Mouse (Mus musculus) Patski (cell line): ENCODE results near the gene U2af1l4. TPM values are rescaled to one million over a fixed set of nuclear protein-coding genes. Genes with fewer than 3 reads are reported as not detected.
A peak's percentile ranks its signal among the peaks of the same experiment; 100 is the strongest.

Experiments
- ATAC-seq: fragments of 100-300 bp; one replicate; pipeline ENCODE4 v1.8.0; 2021
- CTCF ChIA-PET: fragments of 350-600 bp; sonication (Branson Sonifier 250); formaldehyde crosslinking; loops from one replicate; lab custom pipeline; 2022; ENCODE audit warnings: inconsistent platforms; lab: Charles Lee
- POLR2A ChIA-PET: fragments of 350-600 bp; sonication (Branson Sonifier 250); formaldehyde crosslinking; loops from one replicate; lab custom pipeline; 2022; ENCODE audit warnings: antibody characterized with exemption, inconsistent platforms; lab: Charles Lee
- DNase-seq: peaks from one replicate; pipeline ENCODE4 v3.0.0-alpha.2; 2011; ENCODE audit warnings: low read depth, low spot score
- H3K27me3 ChIP-seq: fragments of 371-371 bp; one replicate; pipeline ENCODE4 v1.5.1; 2021
- CTCF ChIP-seq: fragments of 100-300 bp; IDR thresholded peaks from one replicate; pipeline ENCODE4 v1.5.1; 2021
- in situ Hi-C: fragments of 300-500 bp; cut with MboI; formaldehyde crosslinking; loops from 3 replicates; pipeline ENCODE4 v1.11.1; 2018; ENCODE audit warnings: low pct_unique_long_range_greater_than_20kb, mixed read lengths
- polyA plus RNA-seq: library from polyadenylated mRNA; unstranded; gene quantifications from one replicate; pipeline ENCODE4 v1.2.3, GENCODE M21; 2021

Gene U2af1l4
- polyA plus RNA-seq, 1 experiment from 2014 or later: 47.8 TPM

- H3K27me3 ChIP-seq: no peaks in the 10 kb centered on the region
- CTCF ChIA-PET: interaction anchor here (1.1 to 9.3 kb wide), 4 partner anchors 10 to 117 kb away, joined by 3 to 65 read pairs (median 8); partner anchors contain the start of gene Kmt2b
- peak; percentile 86 for TF ChIP-seq CTCF
- in situ Hi-C loops: no loop called here
- DNase-seq: no peak
- POLR2A ChIA-PET: interaction anchor here (1.8 kb wide), 1 partner anchor 20 kb away, joined by 5 read pairs; the partner anchor contains the start of gene Kmt2b
- ATAC-seq: no peak
Measured at GRCm38 (mm10) chr7:30607706-30608309, 44.7 kb downstream of the U2af1l4 start.

GRCm38 (mm10) chr7:30608476-30608875 is 45.4 kb downstream of the U2af1l4 start:
- DNase-seq (no peak), ATAC-seq (no peak)
- TF ChIP-seq CTCF: no peak
- in situ Hi-C loops: no loop called here
- H3K27me3 ChIP-seq: no peaks in the 10 kb centered on the region
- CTCF ChIA-PET: interaction anchor here (1.1 to 9.3 kb wide), 4 partner anchors 9 to 117 kb away, joined by 3 to 65 read pairs (median 8); partner anchors contain the start of gene Kmt2b
- POLR2A ChIA-PET: interaction anchor here (0.6 to 1.8 kb wide), 2 partner anchors 20 to 197 kb away, joined by 3 to 5 read pairs; partner anchors contain the start of gene Kmt2b

GRCm38 (mm10) chr7:30610043-30610442 is 46.9 kb downstream of the U2af1l4 start:
- no peak for DNase-seq
- in situ Hi-C loops: no loop called here
- CTCF ChIA-PET: no interaction called here

GRCm38 (mm10) chr7:30612654-30613402 is 49.7 kb downstream of the U2af1l4 start, which contains the start of gene Upk1a:
Gene Upk1a, minus strand, starts transcription at chr7:30612847.
- H3K27me3 ChIP-seq: no peaks in the 10 kb centered on the region
- in situ Hi-C loops: no loop called here
- ChIA-PET POLR2A (interaction anchor here (0.9 kb wide), 1 partner anchor 45 kb away, joined by 4 read pairs; no protein-coding TSS in a partner anchor), CTCF (interaction anchor here (0.9 to 4.0 kb wide), 8 partner anchors 9 to 23 kb away, joined by 3 to 31 read pairs (median 8); partner anchors contain the start of genes Cox6b1, Kmt2b and Zbtb32)
- no peak for TF ChIP-seq CTCF
- no peak for DNase-seq
- ATAC-seq: no peak

More at GRCm38 (mm10) chr7:30610043-30610442, 46.9 kb downstream of the U2af1l4 start:
- ATAC-seq: no peak
- no peak for TF ChIP-seq CTCF
- no peaks in the 10 kb centered on the region for H3K27me3 ChIP-seq
- POLR2A ChIA-PET: no interaction called here

GRCm38 (mm10) chr7:30613529-30614112 is 50.5 kb downstream of the U2af1l4 start:
- no peak for DNase-seq
- CTCF ChIA-PET: interaction anchor here (0.9 to 4.0 kb wide), 11 partner anchors 8 to 52 kb away, joined by 3 to 31 read pairs (median 5); partner anchors contain the start of genes Cox6b1, Kmt2b and Zbtb32
- in situ Hi-C loops: no loop called here
- no peaks in the 10 kb centered on the region for H3K27me3 ChIP-seq
- peak; percentile 76 for TF ChIP-seq CTCF
- ATAC-seq: no peak
- POLR2A ChIA-PET: interaction anchor here (0.9 to 2.4 kb wide), 2 partner anchors 24 to 45 kb away, joined by 4 to 10 read pairs; partner anchors contain the start of gene Kmt2b

GRCm38 (mm10) chr7:30614454-30614853 is 51.4 kb downstream of the U2af1l4 start:
- peak; percentile 60 for TF ChIP-seq CTCF

More at GRCm38 (mm10) chr7:30614454-30614853, 51.4 kb downstream of the U2af1l4 start:
- ChIA-PET POLR2A (interaction anchor here (2.4 to 2.6 kb wide), 2 partner anchors 22 to 25 kb away, joined by 10 read pairs; partner anchors contain the start of gene Kmt2b), CTCF (interaction anchor here (0.9 to 4.0 kb wide), 8 partner anchors 9 to 51 kb away, joined by 3 to 31 read pairs (median 8); partner anchors contain the start of genes Cox6b1, Kmt2b and Zbtb32)
- in situ Hi-C loops: no loop called here
- H3K27me3 ChIP-seq: no peaks in the 10 kb centered on the region
- ATAC-seq: no peak
- DNase-seq: no peak

Other genes with a start within 250 kb of the U2af1l4 start
- gene Syne4, start 248.5 kb upstream of the U2af1l4 start, polyA plus RNA-seq: 2.6 TPM
- 3.3 TPM for gene E130208F15Rik, start 241.6 kb upstream of the U2af1l4 start, polyA plus RNA-seq
- gene Sdhaf1, start 239.4 kb upstream of the U2af1l4 start, polyA plus RNA-seq: 6.4 TPM
- 21.9 TPM for gene Lrfn3, start 200.5 kb upstream of the U2af1l4 start, polyA plus RNA-seq
- gene Tyrobp, start 149.5 kb upstream of the U2af1l4 start, polyA plus RNA-seq: not detected
- not detected for gene Hcst, start 143.4 kb upstream of the U2af1l4 start, polyA plus RNA-seq
- gene Nfkbid, start 141.6 kb upstream of the U2af1l4 start, polyA plus RNA-seq: 0.86 TPM
- gene Aplp1, start 117.8 kb upstream of the U2af1l4 start, polyA plus RNA-seq: 104 TPM
- gene Kirrel2, start 105.6 kb upstream of the U2af1l4 start, polyA plus RNA-seq: not detected
- not detected for gene Nphs1, start 105.0 kb upstream of the U2af1l4 start, polyA plus RNA-seq
- gene Prodh2, start 69.7 kb upstream of the U2af1l4 start, polyA plus RNA-seq: 0.05 TPM
- 5.4 TPM for gene Arhgap33, start 28.2 kb upstream of the U2af1l4 start, polyA plus RNA-seq
- gene Hspb6, start 11.1 kb upstream of the U2af1l4 start, polyA plus RNA-seq: 29.8 TPM
- gene Proser3, start 11.0 kb upstream of the U2af1l4 start, polyA plus RNA-seq: 19.5 TPM
- gene Lin37, start 3.5 kb upstream of the U2af1l4 start, polyA plus RNA-seq: 36.4 TPM
- 3.6 TPM for gene Gm49396, start within 50 bp of the U2af1l4 start, polyA plus RNA-seq
- gene Psenen, start 326 bp downstream of the U2af1l4 start, polyA plus RNA-seq: 104 TPM
- 1.0 TPM for gene Igflr1, start 2.1 kb downstream of the U2af1l4 start, polyA plus RNA-seq
- 40.7 TPM for gene Kmt2b, start 25.4 kb downstream of the U2af1l4 start, polyA plus RNA-seq
- 1.9 TPM for gene Zbtb32, start 35.6 kb downstream of the U2af1l4 start, polyA plus RNA-seq
- 0.47 TPM for gene Upk1a, start 49.5 kb downstream of the U2af1l4 start, polyA plus RNA-seq
- 1,119 TPM for gene Cox6b1, start 62.9 kb downstream of the U2af1l4 start, polyA plus RNA-seq
- not detected for gene Etv2, start 72.6 kb downstream of the U2af1l4 start, polyA plus RNA-seq
- gene Rbm42, start 87.0 kb downstream of the U2af1l4 start, polyA plus RNA-seq: 92.6 TPM
- 13.3 TPM for gene Haus5, start 101.7 kb downstream of the U2af1l4 start, polyA plus RNA-seq
- gene Pmis2, start 108.3 kb downstream of the U2af1l4 start, polyA plus RNA-seq: not detected
- gene 2200002J24Rik, start 135.6 kb downstream of the U2af1l4 start, polyA plus RNA-seq: 0.13 TPM
- gene Atp4a, start 148.9 kb downstream of the U2af1l4 start, polyA plus RNA-seq: not detected
- 177 TPM for gene Tmem147, start 166.2 kb downstream of the U2af1l4 start, polyA plus RNA-seq
- 0.46 TPM for gene Gapdhs, start 180.4 kb downstream of the U2af1l4 start, polyA plus RNA-seq
- gene Sbsn, start 188.2 kb downstream of the U2af1l4 start, polyA plus RNA-seq: 8.5 TPM
- 0.26 TPM for gene Dmkn, start 200.5 kb downstream of the U2af1l4 start, polyA plus RNA-seq
- not detected for gene Krtdap, start 224.6 kb downstream of the U2af1l4 start, polyA plus RNA-seq